ENCODE assay signal across 14 mouse cellular contexts in genomic region chr1:118564561-118564960, GRCm38 (mm10).
DNase-seq lines count a peak whose midpoint lies in the region; ATAC-seq and TF ChIP-seq lines count a peak whose summit lies in the region.
"Had no signal": no experiment of that assay in that cellular context is flagged by ENCODE, and none has a peak within 500 bp of the region (broad histone marks: within the 10 kb centered on the region; RNA-seq: fewer than 3 reads in every experiment).

No protein-coding gene starts in this region.

- H3K36me3 ChIP-seq in intestine, postnatal 0 days (ENCODE audit: control insufficient read depth, insufficient read depth) = peaks cover 60% of the 10 kb centered on the region
- peaks cover 13% of the 10 kb centered on the region for H3K36me3 ChIP-seq in intestine, embryonic 16.5 days (ENCODE audit: control insufficient read depth, insufficient read depth, low read length)
- peaks cover 66% of the 10 kb centered on the region for H3K36me3 ChIP-seq in midbrain, postnatal 0 days (ENCODE audit: insufficient read depth, low read length)
- H3K36me3 ChIP-seq in midbrain, embryonic 10.5 days = peaks cover 97% of the 10 kb centered on the region

- H3K27me3 ChIP-seq in intestine, postnatal 0 days (replicated peaks; ENCODE audit: control insufficient read depth, insufficient read depth, low read length) = no peaks in the 10 kb centered on the region
- no peaks in the 10 kb centered on the region for H3K27me3 ChIP-seq in intestine, embryonic 16.5 days (replicated peaks; ENCODE audit: control insufficient read depth, insufficient read depth, low read length)
- H3K27me3 ChIP-seq in midbrain, postnatal 0 days (ENCODE audit: insufficient read depth, low read length) = no peaks in the 10 kb centered on the region
- H3K27me3 ChIP-seq in midbrain, embryonic 10.5 days (ENCODE audit: low read depth, poor library complexity, severe bottlenecking) = no peaks in the 10 kb centered on the region
- H3K27me3 ChIP-seq: neural tube, embryonic 15.5 days had no signal

- no peaks in the 10 kb centered on the region for H3K4me1 ChIP-seq in intestine, postnatal 0 days (replicated peaks; ENCODE audit: control insufficient read depth, insufficient read depth, low read length)
- H3K4me1 ChIP-seq in intestine, embryonic 16.5 days (ENCODE audit: control insufficient read depth, insufficient read depth, low read length) = no peaks in the 10 kb centered on the region
- H3K4me1 ChIP-seq in midbrain, postnatal 0 days (ENCODE audit: insufficient read depth, low read length) = no peaks in the 10 kb centered on the region
- no peaks in the 10 kb centered on the region for H3K4me1 ChIP-seq in midbrain, embryonic 10.5 days
- H3K4me1 ChIP-seq: neural tube, embryonic 15.5 days had no signal

- H3K9ac ChIP-seq in intestine, postnatal 0 days (ENCODE audit: low read depth, low read length) = no peak overlapping the region
- H3K9ac ChIP-seq in intestine, embryonic 16.5 days (ENCODE audit: low read depth, low read length) = no peak overlapping the region
- H3K9ac ChIP-seq in midbrain, postnatal 0 days (replicated peaks; ENCODE audit: low read length, poor library complexity, severe bottlenecking) = no peak overlapping the region
- H3K9ac ChIP-seq: neural tube, embryonic 15.5 days had no signal

- no peak overlapping the region for H3K27ac ChIP-seq in intestine, postnatal 0 days (ENCODE audit: low read depth, low read length)
- H3K27ac ChIP-seq in intestine, embryonic 16.5 days (ENCODE audit: low read length) = no peak overlapping the region
- H3K27ac ChIP-seq in midbrain, postnatal 0 days (ENCODE audit: low read depth, low read length) = no peak overlapping the region
- no peak overlapping the region for H3K27ac ChIP-seq in midbrain, embryonic 10.5 days (replicated peaks)
- H3K27ac ChIP-seq: neural tube, embryonic 15.5 days had no signal

- no peak overlapping the region for H3K4me3 ChIP-seq in intestine, postnatal 0 days (ENCODE audit: low read depth, low read length)
- H3K4me3 ChIP-seq in intestine, embryonic 16.5 days (ENCODE audit: low read length) = no peak overlapping the region
- no peak overlapping the region for H3K4me3 ChIP-seq in midbrain, postnatal 0 days (ENCODE audit: low read depth, low read length)
- no peak overlapping the region for H3K4me3 ChIP-seq in midbrain, embryonic 10.5 days
- H3K4me3 ChIP-seq: neural tube, embryonic 15.5 days had no signal

- no peak for ATAC-seq in intestine, postnatal 0 days
- ATAC-seq in intestine, embryonic 16.5 days = no peak
- no peak for ATAC-seq in midbrain, postnatal 0 days (ENCODE audit: low FRiP score)

- TF ChIP-seq CTCF in intestine, postnatal 0 days (IDR thresholded peaks at IDR 0.05; ENCODE audit: low read depth) = peak; percentile 60
- peak; percentile 61 for TF ChIP-seq CTCF in midbrain, postnatal 0 days (IDR thresholded peaks at IDR 0.05)

- no peaks in the 10 kb centered on the region for H3K9me3 ChIP-seq in intestine, postnatal 0 days (ENCODE audit: control insufficient read depth)
- no peaks in the 10 kb centered on the region for H3K9me3 ChIP-seq in intestine, embryonic 16.5 days (ENCODE audit: control insufficient read depth, low read length)
- no peaks in the 10 kb centered on the region for H3K9me3 ChIP-seq in midbrain, postnatal 0 days (ENCODE audit: low read length)
- no peaks in the 10 kb centered on the region for H3K9me3 ChIP-seq in midbrain, embryonic 10.5 days (replicated peaks)
- H3K9me3 ChIP-seq: neural tube, embryonic 15.5 days had no signal

- no peak for DNase-seq in midbrain, postnatal 0 days (ENCODE audit: low spot score)
- DNase-seq in midbrain, embryonic 10.5 days (ENCODE audit: low spot score) = no peak
- DNase-seq in ZHBTc4 (ENCODE audit: low read depth, low spot score) = peak; percentile 58
- DNase-seq in adrenal gland, adult 18-20 months (ENCODE audit: low spot score in 2 of 2) = no peak
- DNase-seq in left cerebral cortex, adult 18-20 months (ENCODE audit: low spot score in 2 of 2) = no peak
- DNase-seq: adrenal gland, adult 2 months; cerebellum, postnatal 25 days; kidney, postnatal 25 days; lung, postnatal 4 days; right cerebral cortex, postnatal 14 days; thymus, postnatal 4 days had no signal

- H3K4me2 ChIP-seq in intestine, postnatal 0 days (replicated peaks; ENCODE audit: low read depth) = no peak overlapping the region
- H3K4me2 ChIP-seq in intestine, embryonic 16.5 days (ENCODE audit: low read depth, low read length) = no peak overlapping the region
- no peak overlapping the region for H3K4me2 ChIP-seq in midbrain, postnatal 0 days (ENCODE audit: low read depth, low read length, poor library complexity, severe bottlenecking)
- H3K4me2 ChIP-seq: neural tube, embryonic 15.5 days had no signal
